ENCODE assay signal across 22 mouse cellular contexts in genomic region chr6:31627912-31628311, GRCm38 (mm10).
DNase-seq lines count a peak whose midpoint lies in the region; ATAC-seq lines count a peak whose summit lies in the region.
"Had no signal": no experiment of that assay in that cellular context is flagged by ENCODE, and none has a peak within 500 bp of the region (broad histone marks: within the 10 kb centered on the region; RNA-seq: fewer than 3 reads in every experiment).

No protein-coding gene starts in this region.

- no peak overlapping the region; the same call in 1 of the 2 replicates for H3K27ac ChIP-seq in kidney, embryonic 16.5 days (ENCODE audit: low read length)
- H3K27ac ChIP-seq: embryonic facial prominence, embryonic 15.5 days; forebrain, embryonic 10.5 days; heart, adult 2 months; heart, embryonic 13.5 days; hindbrain, embryonic 12.5 days had no signal

- no peak overlapping the region for H3K4me2 ChIP-seq in kidney, embryonic 16.5 days (replicated peaks; ENCODE audit: low read depth, low read length)
- H3K4me2 ChIP-seq: embryonic facial prominence, embryonic 15.5 days; heart, embryonic 13.5 days; hindbrain, embryonic 12.5 days had no signal

- H3K4me3 ChIP-seq in kidney, embryonic 16.5 days (ENCODE audit: low read length): no peak overlapping the region
- H3K4me3 ChIP-seq: embryonic facial prominence, embryonic 15.5 days; erythroblast, embryonic 14.5 days; forebrain, embryonic 10.5 days; heart, adult 2 months; heart, embryonic 13.5 days; hindbrain, embryonic 12.5 days had no signal

- H3K9ac ChIP-seq in kidney, embryonic 16.5 days (replicated peaks; ENCODE audit: low read length): no peak overlapping the region
- H3K9ac ChIP-seq: embryonic facial prominence, embryonic 15.5 days; heart, embryonic 13.5 days; hindbrain, embryonic 12.5 days had no signal

- no peaks in the 10 kb centered on the region for H3K36me3 ChIP-seq in kidney, embryonic 16.5 days (ENCODE audit: insufficient read depth, low read length)
- H3K36me3 ChIP-seq: embryonic facial prominence, embryonic 15.5 days; forebrain, embryonic 10.5 days; heart, embryonic 13.5 days; hindbrain, embryonic 12.5 days had no signal

- H3K27me3 ChIP-seq in kidney, embryonic 16.5 days (ENCODE audit: insufficient read depth, low read length): no peaks in the 10 kb centered on the region
- H3K27me3 ChIP-seq: embryonic facial prominence, embryonic 15.5 days; heart, embryonic 13.5 days; hindbrain, embryonic 12.5 days; Patski had no signal

- 75% methylated on average over 3 of the region's 3 CpGs for WGBS in kidney, embryonic 16.5 days

- no peak for ATAC-seq in kidney, embryonic 16.5 days (ENCODE audit: low FRiP score, low TSS enrichment)
- ATAC-seq: activated CD4-positive, CD25-positive, alpha-beta regulatory T cell, adult 4 months; forebrain, embryonic 14.5 days; hindbrain, embryonic 16.5 days; Patski had no signal

- H3K4me1 ChIP-seq in kidney, embryonic 16.5 days (ENCODE audit: insufficient read depth, low read length): no peaks in the 10 kb centered on the region
- H3K4me1 ChIP-seq: embryonic facial prominence, embryonic 15.5 days; hindbrain, embryonic 12.5 days had no signal

- H3K9me3 ChIP-seq in kidney, embryonic 16.5 days (ENCODE audit: low read length): no peaks in the 10 kb centered on the region
- H3K9me3 ChIP-seq: embryonic facial prominence, embryonic 15.5 days; forebrain, embryonic 10.5 days; heart, embryonic 13.5 days; hindbrain, embryonic 12.5 days had no signal

- DNase-seq in kidney, postnatal 10 days: peak; percentile 54
- DNase-seq in ovary, postnatal 36 days (ENCODE audit: low spot score): peak; percentile 23
- no peak for DNase-seq in ovary, postnatal 10 days (ENCODE audit: low spot score)
- DNase-seq in lung, postnatal 25 days (ENCODE audit: low spot score): peak; percentile 19
- DNase-seq in cerebellum, adult 8-10 months: no peak
- DNase-seq: adrenal gland, postnatal 25 days; cerebellum, adult 2 months; cerebellum, postnatal 14 days; embryo, embryonic 11 days; gastrocnemius, postnatal 10 days; heart, adult 2 months; heart, postnatal 4 days had no signal

Comparison
In these comparisons a context has a peak if more than half of its experiments do, and no peak if none do; other contexts are left out.
1. DNase-seq: peak in kidney, postnatal 10 days (single experiment), ovary, postnatal 36 days (single experiment) and lung, postnatal 25 days (single experiment); none in ovary, postnatal 10 days (single experiment) and cerebellum, adult 8-10 months (single experiment).